Mouse (Mus musculus) forebrain, postnatal 0 days (tissue): ENCODE measurements around the gene Ccdc115. TPM values are rescaled to one million over a fixed set of nuclear protein-coding genes. Genes with fewer than 3 reads are reported as not detected.
A peak's percentile ranks its signal among the peaks of the same experiment; 100 is the strongest.

Experiments
- ATAC-seq: fragments of 200-750 bp; cut with Nextera tagmentation; 2 replicates; pipeline ENCODE4 v1.8.0; 2017; ENCODE audit warnings: mild to moderate bottlenecking, moderate library complexity
- DNase-seq: peaks from one replicate; pipeline ENCODE4 v3.0.0-alpha.2; 2015
- H3K27ac ChIP-seq: fragments of 300-500 bp; sonication (generic); 2 replicates; pipeline ENCODE4 v1.5.1; 2014; ENCODE audit warnings: low read depth, mild to moderate bottlenecking, antibody characterized with exemption, low read length, moderate library complexity, mixed read lengths
- H3K27me3 ChIP-seq: fragments of 300-500 bp; sonication (generic); 2 replicates; pipeline ENCODE4 v1.6.1; 2014; ENCODE audit warnings: mild to moderate bottlenecking, low read length, mixed read lengths; ENCODE audit not compliant: insufficient read depth
- H3K36me3 ChIP-seq: fragments of 300-500 bp; sonication (generic); 2 replicates; pipeline ENCODE4 v1.6.1; 2014; ENCODE audit warnings: mild to moderate bottlenecking, moderate library complexity; ENCODE audit not compliant: insufficient read depth
- H3K4me1 ChIP-seq: fragments of 300-500 bp; sonication (generic); 2 replicates; pipeline ENCODE4 v1.6.1; 2014; ENCODE audit warnings: antibody characterized with exemption; ENCODE audit not compliant: insufficient read depth
- H3K4me2 ChIP-seq: fragments of 300-500 bp; sonication (generic); 2 replicates; pipeline ENCODE4 v1.6.1; 2014; ENCODE audit warnings: low read depth, mild to moderate bottlenecking, moderate library complexity
- H3K4me3 ChIP-seq: fragments of 300-500 bp; sonication (generic); 2 replicates; pipeline ENCODE4 v1.5.1; 2014; ENCODE audit warnings: low read depth, low read length, mixed read lengths
- H3K9ac ChIP-seq: fragments of 300-500 bp; sonication (generic); 2 replicates; pipeline ENCODE4 v1.6.1; 2014; ENCODE audit warnings: mild to moderate bottlenecking
- H3K9me3 ChIP-seq: fragments of 300-500 bp; sonication (generic); 2 replicates; pipeline ENCODE4 v1.6.1; 2016; ENCODE audit warnings: low read length
- CTCF ChIP-seq: sonication (generic); IDR thresholded peaks from 2 replicates; pipeline ENCODE4 v1.5.1; 2016; ENCODE audit warnings: antibody characterized with exemption, control low read depth, low read depth
- WGBS: fragments of 180-500 bp; shearing (Covaris S2); extraction: QIAGEN DNeasy Blood & Tissue Kit; methylation state at CpG from one replicate; pipeline ENCODE4 v1.1.7; 2014; 5-methylcytosine and 5-hydroxymethylcytosine counted together
- microRNA-seq, 2 experiments: library from miRNA; unstranded; fragments of <30 nt; microRNA quantifications; one replicate each; pipeline ENCODE4; 2016
- polyA plus RNA-seq: library from polyadenylated mRNA; unstranded; fragments of >200 nt; fragmentation: Nextera tagmentation; extraction: Ambion mirVana; gene quantifications from 2 replicates; pipeline ENCODE4 v1.2.1, GENCODE M21; 2015
- total RNA-seq: library from RNA; depleted of rRNA; stranded (reverse); fragments of >200 nt; gene quantifications from 2 replicates; pipeline ENCODE4 v1.2.3, GENCODE M21; 2014; rRNA removed

Ccdc115 gene
- total and polyA plus RNA-seq, 2 experiments from 2014 or later: 42.0 to 60.6 TPM

GRCm38 (mm10) chr1:34399182-34399953, 40.1 kb downstream of the Ccdc115 start:
- Histone ChIP-seq H3K4me3 (no peak overlapping the region), H3K27me3 (no peaks in the 10 kb centered on the region), H3K9me3 (no peaks in the 10 kb centered on the region), H3K9ac (no peak overlapping the region), H3K4me2 (no peak overlapping the region), H3K27ac (no peak overlapping the region), H3K36me3 (no peaks in the 10 kb centered on the region), H3K4me1 (0 out of 2 replicates have a peak, but pooled peaks cover 4% of the 10 kb centered on the region)
- WGBS: 13% methylated on average over 11 of the region's 11 CpGs
- peak; percentile 42; the same call in 1 of the 2 replicates for ATAC-seq
- DNase-seq: peak; percentile 17
- TF ChIP-seq CTCF: no peak

GRCm38 (mm10) chr1:34396321-34396720, 43.2 kb downstream of the Ccdc115 start:
- Histone ChIP-seq H3K9ac (no peak overlapping the region), H3K4me1 (no peaks in the 10 kb centered on the region), H3K36me3 (no peaks in the 10 kb centered on the region), H3K27ac (no peak overlapping the region), H3K9me3 (no peaks in the 10 kb centered on the region), H3K4me2 (no peak overlapping the region), H3K27me3 (no peaks in the 10 kb centered on the region), H3K4me3 (no peak overlapping the region)
- DNase-seq: peak; percentile 31
- 57% methylated on average over 4 of the region's 4 CpGs for whole genome bisulfite sequencing
- ATAC-seq: peak; percentile 58
- no peak for TF ChIP-seq CTCF

GRCm38 (mm10) chr1:34389234-34389891, 50.1 kb downstream of the Ccdc115 start:
- no peak overlapping the region for H3K4me2 ChIP-seq
- TF ChIP-seq CTCF: no peak
- 59% methylated on average over 6 of the region's 6 CpGs for WGBS
- ATAC-seq (peak; percentile 25; the same call in 1 of the 2 replicates), DNase-seq (peak; percentile 7)
- no peak overlapping the region for H3K4me3 ChIP-seq
- H3K9me3 ChIP-seq: no peaks in the 10 kb centered on the region
- H3K27ac ChIP-seq: no peak overlapping the region
- no peaks in the 10 kb centered on the region for H3K36me3 ChIP-seq
- H3K27me3 ChIP-seq: no peaks in the 10 kb centered on the region
- H3K4me1 ChIP-seq: no peaks in the 10 kb centered on the region
- no peak overlapping the region for H3K9ac ChIP-seq

GRCm38 (mm10) chr1:34388849-34389233, 50.6 kb downstream of the Ccdc115 start:
- Histone ChIP-seq H3K4me2 (no peak overlapping the region), H3K27me3 (no peaks in the 10 kb centered on the region), H3K9me3 (no peaks in the 10 kb centered on the region), H3K9ac (no peak overlapping the region), H3K4me1 (no peaks in the 10 kb centered on the region), H3K36me3 (no peaks in the 10 kb centered on the region), H3K4me3 (no peak overlapping the region), H3K27ac (no peak overlapping the region)
- peak; percentile 80 for ATAC-seq
- 67% methylated on average over 11 of the region's 11 CpGs for WGBS
- TF ChIP-seq CTCF: no peak
- DNase-seq: peak; percentile 62

- WGBS: 71% methylated on average over 12 of the region's 12 CpGs
- Histone ChIP-seq H3K9ac (no peak overlapping the region), H3K27me3 (no peaks in the 10 kb centered on the region), H3K36me3 (no peaks in the 10 kb centered on the region), H3K4me2 (no peak overlapping the region), H3K4me3 (no peak overlapping the region), H3K9me3 (no peaks in the 10 kb centered on the region), H3K4me1 (no peaks in the 10 kb centered on the region), H3K27ac (no peak overlapping the region)
- ATAC-seq (no peak), DNase-seq (no peak)
- TF ChIP-seq CTCF: no peak
These were observed 51.8 kb downstream of the Ccdc115 start for GRCm38 (mm10) chr1:34387346-34388327.

Small RNAs within 50 kb of the gene (microRNA-seq; reads per million reads assigned to microRNA genes)
- gene Mir5103: 0.77 to 1.2 reads per million in 2 experiments

Other genes starting within 250 kb of the Ccdc115 start
- gene Imp4, start 179 bp upstream of the Ccdc115 start, total RNA-seq: 17.2 and 21.3 TPM in 2 replicates
- 51.8 and 56.9 TPM in 2 replicates for gene Imp4, start 179 bp upstream of the Ccdc115 start, polyA plus RNA-seq
- gene Ptpn18, start 20.1 kb upstream of the Ccdc115 start, total RNA-seq: 4.3 and 12.5 TPM in 2 replicates
- 6.5 and 9.3 TPM in 2 replicates for gene Ptpn18, start 20.1 kb upstream of the Ccdc115 start, polyA plus RNA-seq
- gene Prss39, start 58.7 kb upstream of the Ccdc115 start, total RNA-seq: not detected in 2 replicates
- not detected in 2 replicates for gene Prss39, start 58.7 kb upstream of the Ccdc115 start, polyA plus RNA-seq
- not detected in 2 replicates for gene Cfc1, start 96.0 kb upstream of the Ccdc115 start, total RNA-seq
- 0.22 and 0.33 TPM in 2 replicates for gene Cfc1, start 96.0 kb upstream of the Ccdc115 start, polyA plus RNA-seq
- gene Prss40, start 121.3 kb upstream of the Ccdc115 start, total RNA-seq: not detected in 2 replicates
- gene Prss40, start 121.3 kb upstream of the Ccdc115 start, polyA plus RNA-seq: 0.19 TPM in 1 of 2 replicates, not detected in the other
- 58.0 and 68.5 TPM in 2 replicates for gene Amer3, start 140.0 kb upstream of the Ccdc115 start, total RNA-seq
- 18.6 and 25.0 TPM in 2 replicates for gene Amer3, start 140.0 kb upstream of the Ccdc115 start, polyA plus RNA-seq